ENCODE assay signal across 9 mouse cellular contexts in genomic region chr1:55210202-55210965, GRCm38 (mm10). TPM values are rescaled to one million over a fixed set of nuclear protein-coding genes. Genes with fewer than 3 reads are reported as not detected.
DNase-seq lines count a peak whose midpoint lies in the region; ATAC-seq and TF ChIP-seq lines count a peak whose summit lies in the region.
"Had no signal": no experiment of that assay in that cellular context is flagged by ENCODE, and none has a peak within 500 bp of the region (broad histone marks: within the 10 kb centered on the region; RNA-seq: fewer than 3 reads in every experiment).

No protein-coding gene starts in this region.

- no peak overlapping the region for H3K4me2 ChIP-seq in hindbrain, embryonic 13.5 days
- H3K4me2 ChIP-seq: neural tube, embryonic 13.5 days had no signal

- intact Hi-C loops in left cerebral cortex, postnatal 25 days (cut with DNase I): no loop called here

- DNase-seq in heart, adult 18-20 months: peak; percentile 29 to 46
- DNase-seq in heart, postnatal 4 days: no peak
- DNase-seq in kidney, postnatal 10 days: peak; percentile 31
- no peak for DNase-seq in left cerebral cortex, postnatal 25 days (ENCODE audit: low spot score in 2 of 2)

- peaks cover 9% of the 10 kb centered on the region; the same call in 1 of the 2 replicates for H3K27me3 ChIP-seq in E14TG2a.4 (ENCODE audit: insufficient read depth, low read length)
- no peaks in the 10 kb centered on the region for H3K27me3 ChIP-seq in hindbrain, embryonic 13.5 days
- H3K27me3 ChIP-seq: neural tube, embryonic 13.5 days had no signal

- H3K36me3 ChIP-seq in E14TG2a.4 (ENCODE audit: insufficient read depth, low read length): no peaks in the 10 kb centered on the region
- H3K36me3 ChIP-seq in hindbrain, embryonic 13.5 days: no peaks in the 10 kb centered on the region
- H3K36me3 ChIP-seq: neural tube, embryonic 13.5 days had no signal

- 0 out of 2 replicates have a peak overlapping the region, but pooled peaks have one; percentile 29 for H3K4me3 ChIP-seq in E14TG2a.4 (replicated peaks; ENCODE audit: low read length)
- H3K4me3 ChIP-seq in hindbrain, embryonic 13.5 days: no peak overlapping the region
- H3K4me3 ChIP-seq: neural tube, embryonic 13.5 days had no signal

- no peaks in the 10 kb centered on the region for H3K9me3 ChIP-seq in E14TG2a.4 (ENCODE audit: low read length)
- no peaks in the 10 kb centered on the region for H3K9me3 ChIP-seq in hindbrain, embryonic 13.5 days
- H3K9me3 ChIP-seq: neural tube, embryonic 13.5 days had no signal

- no peak overlapping the region for H3K27ac ChIP-seq in hindbrain, embryonic 13.5 days
- H3K27ac ChIP-seq: neural tube, embryonic 13.5 days had no signal

- H3K4me1 ChIP-seq in E14TG2a.4 (replicated peaks; ENCODE audit: low read depth, low read length): peaks cover 58% of the 10 kb centered on the region
- H3K4me1 ChIP-seq in hindbrain, embryonic 13.5 days (replicated peaks): peaks cover 5% of the 10 kb centered on the region; the same call in 1 of the 2 replicates

- no peak overlapping the region for H3K9ac ChIP-seq in hindbrain, embryonic 13.5 days
- H3K9ac ChIP-seq: neural tube, embryonic 13.5 days had no signal

- no peak for TF ChIP-seq CTCF in E14TG2a.4 (conservative IDR thresholded peaks at IDR 0.05; ENCODE audit: low read length)

- WGBS in hindbrain, embryonic 13.5 days: 53% methylated on average over 12 of the region's 12 CpGs

- peak; percentile 77 for ATAC-seq in neutrophil, adult 5-6 weeks (ENCODE audit: extremely low read depth, insufficient number of reproducible peaks, low FRiP score, poor library complexity, severe bottlenecking)
- no peak for ATAC-seq in hindbrain, embryonic 13.5 days (ENCODE audit: low FRiP score)
- ATAC-seq in cerebellum, adult (ENCODE audit: insufficient number of reproducible peaks, low FRiP score, low TSS enrichment): no peak

RNA-seq across cellular contexts. Expression of gene Rftn2, which starts 16.2 kb away (rescaled TPM):
- total RNA-seq in heart, adult 18-20 months (2021): 10 to 100 TPM; 10.8 to 11.0 TPM
- total RNA-seq in heart, postnatal 4 days (2021): 10 to 100 TPM; 13.7 to 15.0 TPM
- 14.1 and 18.4 TPM in 2 replicates for total RNA-seq in neutrophil, adult 5-6 weeks (2017)
- 10 to 100 TPM; 20.6 to 21.7 TPM for total RNA-seq in left cerebral cortex, postnatal 25 days (2021)
- 10.0 and 11.3 TPM in 2 replicates for polyA plus RNA-seq in hindbrain, embryonic 13.5 days (2015; fragmentation: Nextera tagmentation; extraction: Ambion mirVana)

RNA-seq across cellular contexts. Expression of gene Mars2, which starts 26.6 kb away (rescaled TPM):
- 1 to 10 TPM; 5.1 to 5.7 TPM for total RNA-seq in heart, adult 18-20 months (2021)
- 1 to 10 TPM; 5.1 to 5.5 TPM for total RNA-seq in heart, postnatal 4 days (2021)
- total RNA-seq in neutrophil, adult 5-6 weeks (2017): 12.8 and 13.4 TPM in 2 replicates
- total RNA-seq in left cerebral cortex, postnatal 25 days (2021): 10 to 100 TPM in 1 of 2 experiments, 1 to 10 TPM in 1; 9.7 to 10.5 TPM
- 3.5 TPM in 2 replicates for polyA plus RNA-seq in hindbrain, embryonic 13.5 days (2015; fragmentation: Nextera tagmentation; extraction: Ambion mirVana)

Comparison
In these comparisons a context has a peak if more than half of its experiments do, and no peak if none do; other contexts are left out.
1. DNase-seq: peak in heart, adult 18-20 months (2 of 2) and kidney, postnatal 10 days (single experiment); none in heart, postnatal 4 days (single experiment) and left cerebral cortex, postnatal 25 days (0 of 2).